Mouse (Mus musculus): Measurements from ENCODE around the gene Ptpn7.
A peak's percentile ranks its signal among the peaks of the same experiment; 100 is the strongest.

Gene Ptpn7

DNA sequence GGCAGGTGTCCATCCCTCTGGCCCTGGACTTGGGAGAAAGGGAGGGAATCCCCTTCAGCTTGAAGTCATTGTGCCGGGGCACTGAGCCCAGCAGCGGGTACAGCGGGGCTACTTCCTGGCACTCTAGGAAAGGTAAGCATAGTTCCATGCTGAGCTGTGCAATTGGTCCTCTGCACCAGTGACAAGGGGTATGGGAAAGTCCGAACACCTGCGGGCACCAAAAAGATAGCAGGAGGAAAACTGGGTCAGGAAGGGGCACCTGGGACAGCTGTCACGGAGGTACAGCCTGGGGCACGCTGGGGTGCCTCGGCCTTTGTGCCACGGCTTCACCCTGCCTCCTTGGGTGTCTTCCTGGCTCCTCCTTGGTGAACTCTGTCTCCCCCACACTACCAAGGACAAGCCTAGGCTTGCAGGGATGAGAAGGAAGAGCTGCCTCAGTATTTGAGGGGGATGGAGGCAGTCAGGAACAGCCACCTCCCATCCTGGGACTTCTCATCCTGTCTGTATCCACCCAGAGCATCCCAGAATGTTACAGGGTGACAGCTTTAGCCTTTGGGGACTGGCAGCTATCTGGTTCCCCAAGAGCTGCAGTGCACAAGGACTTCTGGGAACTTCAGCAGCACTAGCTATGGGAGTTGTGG, 2.8 kb upstream of the Ptpn7 start:
- DNase-seq = no peak

DNA sequence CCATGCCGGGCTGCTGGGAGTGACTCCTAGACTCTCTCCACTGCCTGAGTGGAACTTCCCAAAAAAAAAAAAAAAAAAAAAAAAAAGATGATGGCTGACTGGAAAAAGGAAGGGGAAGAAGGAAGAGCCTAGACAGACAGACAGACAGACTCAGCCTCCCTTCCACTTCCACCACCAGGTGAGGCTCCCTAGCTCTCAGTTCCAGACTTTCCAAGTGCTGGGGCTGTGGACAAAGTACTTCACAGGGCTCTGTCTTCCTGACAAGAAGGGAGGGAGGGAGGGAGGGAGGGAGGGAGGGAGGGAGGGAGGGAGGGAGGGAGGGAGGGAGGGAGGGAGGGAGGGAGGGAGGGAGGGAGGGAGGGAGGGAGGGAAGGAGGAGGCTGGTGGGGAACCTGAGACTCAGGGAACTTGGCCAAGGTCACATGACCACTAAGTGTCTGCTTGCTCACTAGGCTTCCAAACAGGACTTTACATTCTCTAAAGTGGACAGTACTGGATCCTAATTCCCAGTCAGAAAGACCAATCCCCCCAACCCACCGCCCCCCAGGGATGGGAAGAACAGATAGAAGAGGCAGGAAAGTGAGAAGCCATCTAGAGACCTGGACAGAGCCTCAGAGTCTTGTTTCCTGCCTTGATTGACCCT, 2.0 kb upstream of the Ptpn7 start:
- DNase-seq = no peak

DNA sequence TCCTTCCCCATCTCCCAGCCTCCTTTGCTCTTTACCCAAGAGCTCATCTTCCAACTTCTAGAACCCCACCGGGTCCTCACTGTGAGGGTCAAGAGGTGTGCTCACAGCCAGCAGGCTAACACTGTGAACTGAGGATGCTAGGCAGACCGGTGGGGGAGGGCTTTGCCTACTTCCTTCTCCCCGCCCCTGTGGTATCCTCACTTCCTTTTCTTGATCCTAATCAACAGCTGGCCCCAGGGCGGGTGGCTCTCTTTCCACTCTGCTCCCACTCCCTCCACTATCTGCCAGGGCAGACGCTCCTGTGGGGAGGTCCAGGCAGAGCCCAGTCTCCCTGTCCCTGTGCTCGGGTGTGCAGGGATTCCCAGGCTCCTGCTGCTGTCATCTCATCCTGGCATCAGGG, 1.5 kb upstream of the Ptpn7 start:
- peak; percentile 60 for DNase-seq

DNA sequence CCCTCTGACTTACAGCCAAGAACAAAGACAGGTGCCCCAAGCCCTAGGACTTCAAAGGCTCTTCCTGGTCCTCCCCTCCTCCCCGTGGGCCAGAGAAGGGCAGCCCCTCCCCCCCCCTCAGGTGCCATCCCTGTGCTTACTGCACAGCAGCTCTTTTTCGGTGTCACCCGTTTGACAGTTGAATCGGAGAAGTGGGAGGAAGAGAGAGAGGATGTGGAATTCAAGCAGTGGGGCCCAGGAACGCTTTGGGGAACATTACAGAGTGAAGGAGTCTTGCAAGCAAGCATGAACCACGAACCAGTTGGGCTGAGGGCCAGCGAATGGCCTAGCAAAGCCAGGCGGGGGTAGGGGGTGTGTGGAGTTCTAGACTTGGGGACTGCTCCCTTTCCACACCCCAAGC, 940 bp upstream of the Ptpn7 start:
- no peak for DNase-seq

DNA sequence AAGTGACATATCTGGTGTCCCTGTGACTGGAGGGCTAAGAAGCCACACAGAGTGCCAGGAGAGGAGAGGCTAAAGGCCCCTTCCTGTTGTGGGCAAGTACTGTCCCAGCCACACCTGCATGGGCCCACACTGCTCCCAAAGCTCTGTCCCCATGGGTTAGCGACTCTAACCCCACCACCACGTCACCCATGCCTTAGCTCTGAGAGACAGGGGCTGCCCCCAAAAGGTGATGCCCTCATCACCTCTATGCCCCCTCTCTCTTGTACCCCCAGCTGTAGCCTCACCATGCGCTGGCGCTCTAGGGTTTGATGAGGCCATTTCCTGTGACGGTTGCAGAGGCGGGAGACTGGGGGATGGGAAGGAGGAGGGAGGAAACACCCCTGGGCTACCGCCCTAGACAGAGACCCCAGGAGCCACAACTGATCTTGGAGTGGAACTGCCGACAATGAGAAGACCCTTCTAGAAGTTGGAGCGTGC, 431 bp downstream of the Ptpn7 start:
- DNase-seq = no peak

DNA sequence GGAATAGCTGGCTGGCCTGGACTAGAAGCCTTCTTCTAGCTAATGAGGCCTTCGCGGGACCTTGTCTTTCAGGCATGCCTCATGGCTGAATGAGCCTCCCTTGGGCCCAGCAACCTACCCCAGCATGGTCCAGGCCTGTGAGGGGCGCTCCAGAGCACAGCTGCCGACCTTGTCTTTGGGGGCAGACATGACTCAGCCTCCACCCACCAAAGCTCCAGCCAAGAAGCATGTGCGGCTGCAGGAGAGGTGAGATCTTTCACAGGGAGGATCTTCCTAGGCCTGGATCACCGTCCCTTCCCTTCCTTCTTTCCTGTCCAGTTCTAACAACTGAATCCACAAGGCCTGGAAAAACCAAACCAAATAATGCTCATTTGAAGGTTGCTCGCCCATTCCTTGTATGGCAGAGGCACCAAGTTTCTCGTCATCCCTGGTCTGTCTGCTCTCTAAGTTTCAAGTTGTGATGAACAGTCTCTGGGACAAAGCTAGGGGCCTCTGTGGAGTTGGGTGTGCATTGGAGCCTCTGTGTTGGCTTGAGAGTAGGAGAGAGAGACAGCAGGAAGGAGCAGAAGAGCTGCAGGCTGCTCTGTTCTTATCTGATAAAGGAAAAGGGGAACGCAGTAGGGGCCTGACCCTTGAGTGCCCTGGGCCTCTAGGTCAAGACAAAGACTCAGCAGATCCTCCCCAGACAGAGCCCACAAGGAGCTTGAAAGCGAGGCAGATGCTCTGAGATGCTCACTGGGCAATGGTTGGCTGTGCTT, 1.4 kb downstream of the Ptpn7 start:
- no peak for DNase-seq

DNA sequence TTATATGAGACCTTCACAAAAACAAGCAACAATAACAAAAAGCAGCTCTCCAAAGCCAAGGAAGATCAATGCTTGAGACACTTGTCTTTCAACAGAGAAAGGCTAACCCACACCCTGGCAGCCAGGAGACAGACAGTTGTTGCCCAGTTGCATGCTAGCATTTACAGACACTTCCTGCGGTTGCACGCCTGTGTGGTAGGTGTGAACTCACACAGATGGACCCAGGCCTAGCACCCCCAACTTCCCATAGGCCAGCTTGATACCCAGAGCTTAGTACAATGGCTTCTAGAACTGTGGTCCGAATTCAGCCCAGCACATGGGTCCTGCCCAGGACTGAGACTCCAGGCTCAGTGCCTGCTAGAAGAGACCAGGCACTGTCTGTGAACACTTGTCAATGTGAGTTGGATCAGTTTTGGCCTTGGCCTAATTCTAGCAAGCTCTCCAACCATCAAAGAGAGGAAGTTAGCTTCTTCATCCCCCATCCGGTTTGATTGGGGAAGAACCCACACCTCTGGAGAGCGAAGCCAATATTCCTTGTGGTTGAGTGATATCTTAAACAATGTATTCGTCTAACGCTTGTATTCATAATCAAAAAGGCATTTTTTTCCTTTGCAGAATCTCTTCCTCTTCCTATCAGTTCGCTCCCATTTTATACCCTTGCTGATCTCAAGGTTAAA, 2.7 kb downstream of the Ptpn7 start:
- DNase-seq = no peak

DNA sequence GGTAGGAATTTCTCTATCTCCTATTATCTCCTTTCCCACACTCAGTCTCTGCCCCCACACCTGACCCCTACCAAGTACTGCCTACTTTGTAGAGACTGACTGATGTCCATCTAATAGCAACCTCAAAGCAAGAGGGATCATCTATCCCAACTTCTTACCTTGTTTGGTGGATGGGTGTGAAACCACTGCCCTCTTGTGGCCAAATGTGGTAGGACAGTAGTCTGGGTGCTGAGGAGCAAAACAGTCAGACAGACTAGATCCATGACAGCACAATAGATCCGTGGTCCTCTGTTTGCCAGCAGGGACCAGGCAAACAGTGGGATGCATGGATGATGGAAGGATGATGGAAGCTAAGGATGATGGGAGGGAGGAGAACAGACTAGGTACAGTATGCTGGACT, 4.0 kb downstream of the Ptpn7 start:
- DNase-seq = peak; percentile 78

DNA sequence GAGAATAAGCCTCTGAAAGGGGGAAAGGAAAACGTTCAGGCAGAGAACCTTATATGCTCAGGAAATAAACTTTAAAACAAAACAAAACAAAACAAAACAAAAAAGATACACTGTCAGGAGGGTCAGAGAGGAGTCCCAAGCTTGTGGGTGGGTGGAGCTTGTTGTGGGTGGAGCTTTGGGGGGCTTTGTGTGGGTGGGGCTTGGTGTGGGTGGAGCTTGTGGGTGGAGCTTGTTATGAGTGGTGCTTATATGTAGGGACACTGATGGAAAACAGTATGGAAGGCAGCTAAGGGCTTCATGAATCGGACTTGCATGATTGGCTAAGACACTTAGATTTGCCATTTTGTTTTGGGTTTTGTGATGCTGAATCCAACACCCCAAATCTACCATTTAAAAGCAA, 7.4 kb downstream of the Ptpn7 start:
- no peak for DNase-seq

DNA sequence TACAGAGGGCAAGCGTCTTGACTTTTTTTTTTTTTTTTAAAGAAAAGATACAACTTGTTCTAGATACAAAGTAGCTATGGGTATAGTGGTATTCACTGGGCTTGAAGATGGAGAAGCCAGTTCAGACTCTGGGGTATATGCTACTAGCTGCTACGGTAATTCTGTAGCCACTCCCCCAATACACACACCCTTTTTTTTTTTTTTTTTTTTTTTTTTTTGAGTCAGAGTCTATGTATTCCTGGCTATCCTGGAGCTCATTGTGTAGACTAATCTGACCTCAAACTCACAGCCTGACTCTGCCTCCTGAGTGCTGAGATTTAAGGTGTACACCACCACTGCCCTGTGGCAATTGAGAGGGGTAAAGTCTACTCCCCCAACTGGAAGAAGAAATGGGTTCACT, 10.0 kb downstream of the Ptpn7 start:
- no peak for DNase-seq

DNA sequence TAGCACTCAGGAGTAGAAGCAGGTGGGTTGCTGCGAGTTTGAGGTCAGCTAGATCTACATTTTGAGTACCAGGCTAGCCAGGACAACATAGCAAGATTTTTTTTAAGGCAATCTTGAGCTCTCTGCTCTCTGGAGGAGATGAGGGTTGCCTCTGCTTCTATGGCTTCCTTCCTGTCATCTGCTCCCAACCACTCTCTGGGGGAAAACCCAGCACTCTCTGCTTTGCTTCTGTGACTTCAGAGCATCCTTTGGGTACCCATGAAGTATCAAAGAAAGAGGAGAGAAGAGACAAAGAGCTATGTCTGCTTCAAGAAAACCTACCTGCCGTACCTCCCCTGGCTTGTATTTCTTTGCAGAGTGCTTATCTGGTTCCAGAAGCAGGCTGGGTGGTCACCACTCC, 11.4 kb downstream of the Ptpn7 start:
- no peak for DNase-seq

DNA sequence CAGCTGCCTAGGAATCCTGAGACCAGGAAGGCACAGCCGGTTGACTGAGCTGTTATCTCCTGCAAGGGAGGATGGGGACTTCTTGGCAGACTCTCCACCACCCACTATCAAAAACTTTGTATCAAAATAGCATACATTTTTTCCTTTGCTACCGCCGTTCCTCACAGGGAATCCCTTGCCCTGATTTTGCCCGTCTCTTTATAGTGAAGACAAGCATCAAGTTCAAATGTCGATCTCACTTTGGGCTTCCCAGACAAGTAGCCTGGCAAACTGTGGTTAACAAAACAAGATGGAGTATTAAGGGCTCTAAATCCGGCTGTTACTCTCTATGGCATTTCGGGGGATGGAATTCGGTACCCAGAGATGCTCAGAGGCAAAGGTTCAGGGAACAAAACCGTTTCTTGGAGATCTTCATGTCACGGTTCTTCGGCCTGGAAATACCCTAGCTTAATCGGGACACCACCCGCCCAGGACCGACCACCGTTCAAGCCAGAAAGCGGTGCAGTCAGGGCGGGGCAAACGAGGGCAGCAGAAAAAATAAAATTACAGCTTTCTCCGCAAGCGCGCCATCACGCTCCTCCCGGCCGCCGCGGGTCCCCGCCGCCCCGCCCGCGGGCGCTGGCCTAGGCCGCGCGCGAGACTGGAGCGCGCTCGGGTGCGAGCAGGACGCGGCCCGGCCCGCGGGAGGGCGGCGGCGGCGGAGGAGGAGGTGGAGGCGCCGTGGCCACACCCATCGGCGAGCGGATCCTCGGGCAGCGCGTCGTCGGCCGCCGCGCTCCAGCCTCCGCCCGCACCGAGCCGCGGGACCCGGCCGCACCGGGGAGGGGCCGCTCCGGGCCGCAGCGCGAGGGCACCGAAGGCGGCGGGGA, 13.8 kb downstream of the Ptpn7 start, which contains the start of gene Arl8a:
Gene Arl8a (plus strand): TSS at position 748 of the 869 bp plus-strand sequence.
- DNase-seq = peak; percentile 93

DNA sequence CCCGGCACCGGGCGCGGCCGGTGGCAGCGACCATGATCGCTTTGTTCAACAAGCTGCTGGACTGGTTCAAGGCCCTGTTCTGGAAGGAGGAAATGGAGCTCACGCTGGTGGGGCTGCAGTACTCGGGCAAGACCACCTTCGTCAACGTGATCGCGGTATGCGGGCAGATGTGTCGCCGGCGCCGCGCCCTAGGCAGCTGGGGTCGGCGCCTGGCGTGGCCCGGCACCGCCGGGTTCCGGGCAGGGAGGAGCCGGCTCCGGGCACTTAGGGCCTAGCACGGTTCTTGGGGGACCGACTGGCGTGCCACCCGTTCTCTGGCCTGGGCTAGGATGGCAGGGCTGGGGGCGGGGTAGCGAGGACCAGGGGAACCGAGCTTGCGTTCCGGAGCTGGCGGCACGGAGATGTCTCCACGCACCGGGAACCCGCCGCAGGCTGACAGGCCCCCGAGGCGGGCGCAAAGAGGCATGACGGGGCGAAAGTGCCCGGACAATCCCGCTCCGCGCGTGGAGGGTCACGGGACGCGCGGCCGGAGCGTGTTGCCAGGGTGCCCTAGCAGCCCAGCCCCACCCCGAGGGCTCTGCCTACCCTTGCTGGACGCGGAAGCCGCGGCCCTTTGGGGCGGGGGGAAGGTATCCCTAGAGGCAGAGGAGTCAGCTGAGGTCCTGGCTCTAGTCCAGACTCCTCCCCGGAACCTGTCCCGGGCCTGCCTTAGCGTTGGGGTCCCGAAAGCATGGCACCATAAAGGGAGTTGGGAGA, 14.6 kb downstream of the Ptpn7 start:
- DNase-seq = peak; percentile 94

DNA sequence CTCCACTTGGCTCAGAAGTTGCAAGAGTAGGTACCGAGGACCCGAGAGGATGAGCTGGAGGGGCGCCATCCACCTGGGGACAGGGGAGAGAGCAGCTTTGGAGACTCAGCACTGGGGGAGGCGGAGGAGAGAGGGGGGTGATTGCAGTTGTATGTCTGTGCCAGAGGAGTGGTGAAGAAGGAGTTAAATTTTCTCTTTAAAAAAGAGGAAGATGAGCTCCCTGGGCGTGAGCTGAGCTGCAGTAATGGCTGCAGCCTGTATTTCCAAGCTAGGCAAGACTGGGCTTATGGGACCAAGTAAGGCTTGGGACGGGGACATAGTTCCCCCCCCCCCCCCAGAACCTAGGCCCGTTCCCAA, 15.2 kb downstream of the Ptpn7 start:
- DNase-seq = no peak

DNA sequence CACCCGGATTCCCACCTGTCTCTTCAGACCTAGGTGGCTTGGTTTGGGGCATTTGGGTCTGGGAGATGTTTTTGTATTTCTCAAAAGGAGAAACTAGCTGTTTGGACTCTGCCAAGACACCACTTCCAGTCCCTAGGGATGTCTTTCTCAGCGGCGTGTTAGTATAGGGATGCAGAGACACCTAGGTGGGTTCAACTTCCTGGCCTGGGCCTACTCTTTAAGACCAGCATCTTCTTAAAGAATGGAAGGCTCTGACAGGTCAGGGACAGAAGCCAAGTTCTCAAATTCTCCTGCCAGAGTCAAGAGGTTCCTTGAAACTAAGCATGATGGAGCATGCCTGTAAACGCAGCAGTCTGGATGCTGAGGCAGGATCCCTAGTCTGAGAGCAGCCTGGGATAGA, 16.0 kb downstream of the Ptpn7 start:
- no peak for DNase-seq

DNA sequence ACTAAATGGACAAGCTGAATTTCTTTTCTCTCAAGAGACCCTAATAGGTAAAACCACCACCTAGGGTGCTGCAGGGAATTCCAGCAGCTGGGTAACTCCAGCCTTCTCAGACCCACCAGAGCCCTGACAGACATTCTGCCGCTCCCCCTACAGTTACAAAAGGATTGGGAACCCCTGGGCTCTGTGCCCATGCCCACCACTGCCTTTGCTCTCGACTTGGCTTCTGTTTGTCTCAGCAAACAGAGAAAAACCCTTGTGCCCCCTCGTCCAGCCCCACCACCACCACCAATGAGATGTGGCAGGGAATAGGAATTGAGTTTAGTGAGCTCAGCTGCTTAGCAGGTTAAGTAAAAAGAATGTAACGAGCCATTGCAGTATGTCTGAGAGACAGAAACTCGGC, 16.5 kb downstream of the Ptpn7 start:
- DNase-seq = peak; percentile 10

DNA sequence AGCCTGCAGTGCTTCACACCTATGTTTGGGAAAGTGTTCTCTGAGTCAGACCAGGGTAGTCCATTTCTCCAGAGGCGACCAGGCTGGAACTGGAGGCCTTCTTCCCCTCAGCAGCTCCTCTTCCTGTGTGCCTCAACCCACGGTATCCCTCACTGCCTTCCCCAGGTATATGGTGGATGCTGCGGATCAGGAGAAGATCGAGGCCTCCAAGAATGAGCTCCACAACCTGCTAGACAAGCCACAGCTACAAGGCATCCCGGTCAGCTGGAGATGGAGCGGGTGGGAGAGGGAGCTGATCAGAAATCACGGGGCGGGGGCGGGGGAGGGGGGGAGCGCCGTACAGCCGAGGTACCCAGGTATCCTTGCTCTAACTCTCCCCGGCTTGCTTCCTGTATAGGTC, 21.5 kb downstream of the Ptpn7 start:
- DNase-seq = peak; percentile 13

DNA sequence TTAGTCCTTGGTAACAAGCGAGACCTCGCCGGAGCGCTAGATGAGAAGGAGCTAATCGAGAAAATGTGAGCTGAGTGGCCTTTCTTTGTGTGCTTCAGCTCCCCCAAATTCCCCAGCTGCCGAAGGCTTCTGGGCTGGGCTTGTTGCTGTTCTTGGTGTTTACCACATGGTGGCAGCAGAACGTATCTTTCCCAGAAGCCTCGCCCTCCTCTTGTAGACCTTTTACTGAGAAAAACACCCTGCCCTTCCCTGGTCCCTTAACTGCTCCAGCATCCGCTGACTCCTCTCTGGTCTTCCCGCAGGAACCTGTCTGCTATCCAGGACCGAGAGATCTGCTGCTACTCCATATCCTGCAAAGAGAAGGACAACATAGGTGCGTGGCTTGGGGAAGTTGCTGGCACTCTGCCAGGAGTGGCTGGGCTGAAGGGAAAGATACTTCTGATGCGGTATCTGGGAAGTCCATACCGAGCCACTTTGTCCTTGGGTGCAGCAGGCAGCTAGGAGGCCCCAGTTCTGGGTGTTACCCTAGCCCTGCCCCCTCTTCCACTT, 22.0 kb downstream of the Ptpn7 start:
- DNase-seq = peak; percentile 81

DNA sequence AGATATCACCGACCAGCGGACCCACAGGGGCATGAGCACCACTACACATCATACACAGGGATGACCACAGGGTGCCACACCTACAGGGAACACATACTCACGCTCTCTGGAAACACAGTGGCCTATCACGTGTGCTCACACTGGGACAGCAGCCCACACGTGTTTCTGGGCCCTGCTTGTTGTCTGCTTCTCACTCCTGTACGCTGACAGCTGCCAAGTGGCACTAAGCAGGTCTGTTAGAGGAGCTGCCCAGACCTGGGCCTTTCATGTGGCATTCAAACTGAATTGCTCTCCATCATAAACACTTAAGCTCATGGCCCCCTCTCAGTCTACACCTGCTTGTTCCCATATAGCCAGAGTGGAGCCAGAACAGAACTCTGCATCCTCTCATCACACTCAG, 23.8 kb downstream of the Ptpn7 start:
- peak; percentile 5 for DNase-seq

DNA sequence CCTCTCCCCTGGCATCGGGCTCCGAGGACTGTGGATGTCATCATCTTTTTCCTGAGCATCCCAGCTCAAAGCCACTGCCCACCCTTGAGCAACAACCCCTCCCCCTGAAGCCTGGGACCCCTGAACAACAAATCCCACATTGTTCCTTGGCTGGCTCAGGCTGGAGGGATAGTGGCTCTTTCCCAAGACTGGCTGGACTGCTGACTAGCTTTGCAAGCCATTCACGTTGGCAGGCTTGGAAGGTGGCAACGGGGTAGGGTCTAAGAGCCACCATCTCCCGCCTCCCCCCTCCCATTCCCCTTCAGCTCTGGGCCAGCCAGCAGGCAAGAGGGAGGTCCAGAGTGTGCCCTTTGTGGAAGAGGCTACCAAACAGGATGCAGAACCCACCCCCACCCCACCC, 26.1 kb downstream of the Ptpn7 start:
- peak; percentile 9 for DNase-seq

DNA sequence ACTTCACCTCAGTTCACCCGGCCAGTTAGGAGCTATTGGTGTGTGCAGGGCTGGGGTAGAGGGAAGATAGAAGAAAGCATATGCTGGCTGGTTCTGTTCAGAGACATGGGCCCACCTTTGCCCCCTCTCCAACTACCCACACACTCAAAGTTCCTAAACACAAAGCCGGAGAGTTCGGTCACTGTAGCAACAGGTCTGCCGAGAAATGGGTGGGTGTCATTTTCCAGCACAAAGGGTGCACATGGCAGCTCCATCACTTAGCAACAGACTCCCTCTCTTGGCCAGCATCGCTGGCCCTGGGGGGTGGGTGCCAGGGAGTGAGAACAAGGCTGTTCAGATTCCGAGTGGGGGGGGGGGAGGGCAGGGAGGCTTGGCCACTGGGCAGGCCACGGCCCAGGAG, 26.6 kb downstream of the Ptpn7 start:
- no peak for DNase-seq
